Mouse (Mus musculus): Measurements from ENCODE around the gene 2310039H08Rik. TPM values are rescaled to one million over a fixed set of nuclear protein-coding genes. Genes with fewer than 3 reads are reported as not detected.
A peak's percentile ranks its signal among the peaks of the same experiment; 100 is the strongest.

The 2310039H08Rik gene
- 65.3 and 79.1 TPM in 2 replicates for polyA plus RNA-seq (2012; rRNA removed)

DNA sequence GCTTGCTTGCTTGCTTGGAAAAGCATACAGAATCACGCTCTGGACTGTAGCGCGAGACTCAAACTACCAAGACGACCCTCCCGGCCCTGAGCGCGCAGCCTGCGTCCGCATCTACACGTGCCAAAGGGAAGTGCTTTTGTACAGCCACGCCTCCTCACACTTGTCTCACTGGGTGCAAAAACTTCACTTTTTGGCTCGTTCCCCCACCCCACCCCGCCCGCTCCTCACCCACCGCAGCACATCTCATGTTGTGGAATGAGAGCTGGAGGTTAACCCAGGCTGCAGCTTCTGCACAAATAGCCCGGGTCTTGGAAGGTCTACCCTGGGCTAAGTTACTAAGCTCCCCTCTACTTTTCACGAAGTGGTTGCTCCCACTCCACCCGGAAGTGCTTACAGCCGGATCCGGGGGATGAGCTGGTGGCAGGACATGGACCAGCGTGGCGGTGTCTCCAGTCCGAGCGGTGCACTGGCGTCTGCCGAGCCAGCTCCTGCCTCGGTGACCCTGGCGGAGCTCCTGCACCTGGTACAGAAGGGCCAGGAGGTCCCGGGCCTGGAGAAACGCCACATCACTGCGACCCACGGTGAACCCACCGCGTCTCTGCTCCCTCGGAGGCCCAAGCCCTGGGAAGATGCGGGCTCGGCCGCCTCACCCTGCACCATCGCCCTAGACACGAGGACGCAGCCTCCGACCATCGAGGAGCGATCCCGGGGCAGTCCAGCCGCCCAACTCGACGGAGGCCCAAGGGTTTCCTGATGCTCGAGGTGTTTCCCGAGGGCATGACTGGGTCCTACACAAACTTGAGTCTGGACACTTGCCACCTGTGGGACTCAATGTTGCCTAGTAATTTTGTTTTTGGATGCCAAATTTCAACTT, at the start of gene 2310039H08Rik:
TSS of gene 2310039H08Rik (plus strand) at position 232 of the 874 bp plus-strand sequence.
- H3K4me3 ChIP-seq (replicated peaks; ENCODE audit: extremely low read depth, low read depth, low read length): peak within 1 kb of the TSS; percentile 96
- WGBS: under 1% methylated on average over 50 of the region's 50 CpGs

DNA sequence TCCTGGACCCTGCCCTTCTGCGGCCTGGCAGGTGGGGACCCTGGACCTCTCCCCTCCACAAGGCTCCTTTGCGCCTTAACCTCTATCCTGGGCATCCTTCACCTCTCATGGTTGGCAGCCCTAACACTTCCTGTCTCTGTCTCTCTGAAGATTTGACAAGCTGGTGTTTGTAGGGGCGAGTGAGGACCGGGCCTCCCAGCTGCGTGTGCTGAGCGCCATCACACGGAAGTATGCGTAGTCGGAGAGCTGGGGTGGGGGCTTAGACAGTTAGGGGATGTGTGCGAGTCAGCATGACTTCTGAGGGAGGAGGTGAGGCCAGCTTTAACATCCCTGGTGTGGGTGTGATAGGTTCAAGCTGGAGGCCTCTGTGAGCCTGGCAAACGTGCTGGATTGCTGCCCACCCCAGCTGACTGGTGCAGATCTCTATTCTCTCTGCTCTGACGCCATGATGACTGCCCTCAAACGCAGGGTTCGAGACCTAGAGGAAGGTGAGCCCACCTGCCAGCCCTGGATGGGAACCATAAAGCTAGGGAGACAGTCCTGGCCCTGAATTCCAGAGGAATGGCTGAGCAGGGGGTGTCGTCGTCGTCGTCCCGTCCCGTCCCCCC, 47.9 kb upstream of the 2310039H08Rik start:
- Histone ChIP-seq H3K4me1 (ENCODE audit: control insufficient read depth, insufficient read depth, low read length) (no peaks in the 10 kb centered on the region), H3K4me3 (replicated peaks; ENCODE audit: extremely low read depth, low read depth, low read length) (no peak overlapping the region)
- 82% methylated on average over 20 of the region's 20 CpGs for WGBS
- TF ChIP-seq CTCF (IDR thresholded peaks at IDR 0.05; ENCODE audit: insufficient read depth, low read length) (no peak), POLR2A (IDR thresholded peaks at IDR 0.05; ENCODE audit: borderline replicate concordance, extremely low read depth, low read depth, low read length) (no peak)
- DNase-seq: no peak

More for the DNA sequence above, at the start of gene 2310039H08Rik:
- peak; percentile 85 for DNase-seq
- H3K4me1 ChIP-seq (ENCODE audit: control insufficient read depth, insufficient read depth, low read length): peaks cover 2% of the 10 kb centered on the region; the same call in 1 of the 2 replicates
- TF ChIP-seq POLR2A (IDR thresholded peaks at IDR 0.05; ENCODE audit: borderline replicate concordance, extremely low read depth, low read depth, low read length): peak; percentile 93
- TF ChIP-seq CTCF (IDR thresholded peaks at IDR 0.05; ENCODE audit: insufficient read depth, low read length): no peak

GRCm38 (mm10) chr17:46725273-46725672, 47.2 kb upstream of the 2310039H08Rik start:
- no peak for DNase-seq
- TF ChIP-seq POLR2A (IDR thresholded peaks at IDR 0.05; ENCODE audit: borderline replicate concordance, extremely low read depth, low read depth, low read length) (no peak), CTCF (IDR thresholded peaks at IDR 0.05; ENCODE audit: insufficient read depth, low read length) (0 out of 2 replicates have a peak, but pooled peaks have one; percentile 16)
- 64% methylated on average over 9 of the region's 9 CpGs for WGBS
- Histone ChIP-seq H3K4me1 (ENCODE audit: control insufficient read depth, insufficient read depth, low read length) (no peaks in the 10 kb centered on the region), H3K4me3 (replicated peaks; ENCODE audit: extremely low read depth, low read depth, low read length) (no peak overlapping the region)

DNA sequence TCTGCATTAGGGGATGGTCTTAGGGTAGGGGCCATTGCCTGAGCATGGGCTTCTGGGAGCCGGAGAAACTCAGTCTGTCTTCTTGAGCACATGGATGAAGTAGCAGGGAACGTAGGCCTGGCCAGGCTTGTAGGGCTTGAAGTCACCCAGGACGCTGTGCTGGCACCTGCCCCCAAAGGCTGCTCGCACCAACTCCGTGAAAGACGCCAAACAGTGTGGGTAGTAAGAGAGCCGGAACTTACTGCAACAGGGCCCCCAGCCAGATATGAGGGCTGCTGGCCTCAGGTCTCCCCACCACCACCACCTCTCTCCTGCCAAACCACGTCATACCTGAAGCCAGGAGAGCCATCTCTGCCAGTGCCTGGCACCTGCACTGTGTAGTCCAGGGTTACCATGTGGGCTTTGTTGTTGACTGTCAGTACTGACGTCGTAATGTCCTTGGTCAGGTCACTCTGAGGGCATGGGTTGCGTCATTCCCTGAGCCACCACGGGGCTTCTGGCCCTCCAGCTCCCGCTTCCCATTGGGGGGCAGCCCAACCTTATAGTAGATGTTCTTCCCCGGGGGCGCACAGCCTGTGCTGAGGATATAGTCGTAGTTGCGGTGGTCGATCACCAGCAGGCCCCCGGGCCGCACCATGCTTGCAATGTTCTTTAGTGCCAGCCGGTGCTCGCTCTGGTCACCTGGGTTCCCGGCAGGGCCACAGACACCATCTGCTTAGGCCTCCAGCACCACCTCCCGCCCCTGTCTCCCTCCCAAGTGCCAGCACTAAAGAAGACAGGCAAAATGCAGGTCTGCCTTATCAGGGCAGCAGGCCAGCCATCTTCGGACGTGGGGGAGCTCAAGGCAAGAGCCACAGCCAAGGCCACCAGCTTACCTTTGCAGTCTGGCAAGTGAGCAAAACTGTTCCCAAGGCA, 46.4 kb upstream of the 2310039H08Rik start:
- Histone ChIP-seq H3K4me1 (ENCODE audit: control insufficient read depth, insufficient read depth, low read length) (no peaks in the 10 kb centered on the region), H3K4me3 (replicated peaks; ENCODE audit: extremely low read depth, low read depth, low read length) (no peak overlapping the region)
- TF ChIP-seq POLR2A (IDR thresholded peaks at IDR 0.05; ENCODE audit: borderline replicate concordance, extremely low read depth, low read depth, low read length) (no peak), CTCF (IDR thresholded peaks at IDR 0.05; ENCODE audit: insufficient read depth, low read length) (no peak)
- no peak for DNase-seq
- WGBS: 88% methylated on average over 26 of the region's 26 CpGs

DNA sequence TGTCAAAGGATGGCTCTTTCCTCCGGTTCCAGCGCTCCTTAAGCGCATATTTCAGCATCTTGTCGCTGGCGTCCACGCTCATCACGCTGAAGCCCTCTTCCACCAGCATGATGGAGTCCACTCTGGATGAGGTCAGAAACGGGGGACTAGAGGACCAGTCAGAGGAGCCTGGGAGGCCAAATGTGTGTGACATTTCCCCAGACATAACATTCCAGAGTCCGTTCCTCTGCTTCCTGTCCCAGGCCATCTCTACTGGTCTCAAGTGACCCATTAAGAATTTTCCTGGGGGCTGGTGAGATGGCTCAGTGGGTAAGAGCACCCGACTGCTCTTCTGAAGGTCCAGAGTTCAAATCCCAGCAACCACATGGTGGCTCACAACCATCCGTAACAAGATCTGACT, 45.2 kb upstream of the 2310039H08Rik start:
- TF ChIP-seq POLR2A (IDR thresholded peaks at IDR 0.05; ENCODE audit: borderline replicate concordance, extremely low read depth, low read depth, low read length): no peak
- TF ChIP-seq CTCF (IDR thresholded peaks at IDR 0.05; ENCODE audit: insufficient read depth, low read length): no peak
- no peak for DNase-seq
- H3K4me1 ChIP-seq (ENCODE audit: control insufficient read depth, insufficient read depth, low read length): no peaks in the 10 kb centered on the region
- 89% methylated on average over 11 of the region's 11 CpGs for WGBS
- H3K4me3 ChIP-seq (replicated peaks; ENCODE audit: extremely low read depth, low read depth, low read length): no peak overlapping the region

GRCm38 (mm10) chr17:46728021-46728420, 44.4 kb upstream of the 2310039H08Rik start:
- no peak overlapping the region for H3K4me3 ChIP-seq (replicated peaks; ENCODE audit: extremely low read depth, low read depth, low read length)
- 34% methylated on average over 6 of the region's 6 CpGs for WGBS
- DNase-seq: no peak

DNA sequence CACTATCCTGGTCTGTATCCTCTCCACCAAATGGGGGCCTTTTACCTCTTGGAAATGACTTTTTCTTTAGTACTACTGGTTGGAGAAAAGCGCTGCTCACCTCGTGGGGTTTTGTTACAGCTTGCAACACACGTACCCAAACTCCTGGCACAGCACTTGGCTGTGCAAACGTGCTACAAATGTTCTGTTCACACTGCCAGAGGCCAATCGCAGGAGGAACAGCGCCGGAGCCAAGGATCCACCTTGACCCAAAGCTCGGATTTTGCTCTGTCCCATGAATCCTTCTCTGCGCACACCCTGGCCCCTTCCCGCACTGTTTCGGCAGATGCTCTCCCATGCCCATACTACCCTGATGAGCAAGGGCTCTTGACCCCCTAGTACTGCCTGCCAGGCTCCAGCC, 43.9 kb upstream of the 2310039H08Rik start:
- no peak overlapping the region for H3K4me3 ChIP-seq (replicated peaks; ENCODE audit: extremely low read depth, low read depth, low read length)
- H3K4me1 ChIP-seq (ENCODE audit: control insufficient read depth, insufficient read depth, low read length): no peaks in the 10 kb centered on the region
- 36% methylated on average over 11 of the region's 11 CpGs for WGBS
- TF ChIP-seq POLR2A (IDR thresholded peaks at IDR 0.05; ENCODE audit: borderline replicate concordance, extremely low read depth, low read depth, low read length) (no peak), CTCF (IDR thresholded peaks at IDR 0.05; ENCODE audit: insufficient read depth, low read length) (no peak)
- no peak for DNase-seq

More at GRCm38 (mm10) chr17:46728021-46728420, 44.4 kb upstream of the 2310039H08Rik start:
- H3K4me1 ChIP-seq (ENCODE audit: control insufficient read depth, insufficient read depth, low read length): no peaks in the 10 kb centered on the region
- no peak for TF ChIP-seq POLR2A (IDR thresholded peaks at IDR 0.05; ENCODE audit: borderline replicate concordance, extremely low read depth, low read depth, low read length)
- TF ChIP-seq CTCF (IDR thresholded peaks at IDR 0.05; ENCODE audit: insufficient read depth, low read length): peak; percentile 42; the same call in 1 of the 2 replicates

DNA sequence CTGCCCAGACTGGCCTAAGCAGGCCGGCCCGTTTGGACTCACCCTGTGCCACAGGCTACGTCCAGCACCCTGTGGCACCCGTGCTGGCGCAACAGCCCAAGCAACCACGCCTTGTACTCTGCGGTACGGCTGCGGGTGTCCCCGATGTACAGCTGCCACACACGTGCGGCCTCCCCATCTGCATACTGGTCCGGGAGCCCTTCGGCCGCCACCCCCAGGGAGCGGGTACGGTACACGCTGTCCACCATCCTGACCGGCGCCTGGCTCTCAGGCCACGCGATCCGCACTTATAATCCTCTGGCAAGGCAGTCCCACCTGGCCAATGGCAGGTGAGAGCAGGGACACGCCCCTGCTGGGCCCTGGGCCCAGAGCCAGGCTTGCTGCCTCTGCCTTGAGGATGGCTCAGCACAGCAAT, 43.5 kb upstream of the 2310039H08Rik start, which contains the start of gene Gnmt:
TSS of gene Gnmt (minus strand) at position 265 of the 415 bp plus-strand sequence.
- peak within 1 kb of the TSS; percentile 35 for H3K4me3 ChIP-seq (replicated peaks; ENCODE audit: extremely low read depth, low read depth, low read length)
- DNase-seq: peak; percentile 68
- TF ChIP-seq CTCF (IDR thresholded peaks at IDR 0.05; ENCODE audit: insufficient read depth, low read length): no peak
- TF ChIP-seq POLR2A (IDR thresholded peaks at IDR 0.05; ENCODE audit: borderline replicate concordance, extremely low read depth, low read depth, low read length): peak; percentile 36; the same call in 1 of the 2 replicates
- no peaks in the 10 kb centered on the region for H3K4me1 ChIP-seq (ENCODE audit: control insufficient read depth, insufficient read depth, low read length)
- WGBS: 21% methylated on average over 24 of the region's 24 CpGs
